Mouse (Mus musculus): Measurements from ENCODE around the gene Tigar.

The Tigar gene

GRCm38 (mm10) chr6:127081820-127082219, 27.5 kb downstream of the Tigar start:
- no peak for DNase-seq (ENCODE audit: low spot score in 2 of 2)

- peak in 1 of 2 experiments; percentile 36 for DNase-seq (ENCODE audit: low spot score in 2 of 2)
Observed at GRCm38 (mm10) chr6:127079867-127080731, 29.3 kb downstream of the Tigar start.

GRCm38 (mm10) chr6:127072817-127073216, 36.5 kb downstream of the Tigar start, which contains the start of gene Fgf23:
Gene Fgf23 (plus strand): TSS chr6:127072902.
- DNase-seq (ENCODE audit: low spot score in 2 of 2), result no peak

DNA sequence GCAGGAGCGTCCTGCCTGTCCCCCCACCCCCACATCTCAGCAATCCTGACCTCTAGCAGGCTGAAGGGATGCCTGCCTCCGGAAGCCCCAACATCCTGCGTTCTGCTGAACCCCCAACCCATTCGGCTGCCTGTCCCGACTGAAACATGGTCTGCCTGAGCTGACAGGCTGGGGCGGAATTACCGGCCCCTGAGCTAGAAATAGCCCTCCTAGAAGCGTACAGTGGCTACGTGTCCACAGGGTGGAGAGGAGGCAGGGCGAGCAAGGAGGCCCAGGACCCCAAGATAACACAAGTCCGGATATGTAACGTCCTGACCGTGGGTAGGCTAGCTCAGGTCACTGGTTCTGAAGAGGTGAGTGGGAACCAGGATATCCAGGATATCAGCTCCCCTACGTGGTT, 44.5 kb downstream of the Tigar start:
- DNase-seq (ENCODE audit: low spot score in 2 of 2), result no peak

GRCm38 (mm10) chr6:127063915-127064314, 45.4 kb downstream of the Tigar start:
- no peak for DNase-seq (ENCODE audit: low spot score in 2 of 2)

DNA sequence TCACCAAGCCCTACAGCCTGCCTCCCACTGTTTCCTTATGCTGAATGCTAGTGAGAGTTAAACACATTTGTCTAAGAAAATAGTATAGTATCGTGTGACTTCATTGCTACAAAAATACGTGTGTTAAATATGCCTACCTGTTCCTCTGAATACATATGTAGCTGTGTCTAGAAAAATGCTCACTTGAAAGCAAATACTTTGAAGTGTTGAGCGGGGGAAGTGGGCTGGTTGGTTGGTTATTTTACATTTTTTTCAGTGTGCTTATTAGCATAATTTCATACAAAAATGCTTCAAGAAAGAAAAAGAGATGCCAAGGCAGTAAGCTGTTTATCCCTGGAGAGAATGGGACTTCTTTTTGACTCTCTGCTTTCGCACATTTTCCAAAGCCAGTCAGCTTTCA, 49.4 kb downstream of the Tigar start:
- no peak for DNase-seq (ENCODE audit: low spot score in 2 of 2)

GRCm38 (mm10) chr6:127056990-127057588, 52.3 kb downstream of the Tigar start:
- DNase-seq (ENCODE audit: low spot score in 2 of 2), result peak in 1 of 2 experiments; percentile 26

GRCm38 (mm10) chr6:127050847-127051246, 58.5 kb downstream of the Tigar start:
- DNase-seq (ENCODE audit: low spot score in 2 of 2), result no peak

- DNase-seq (ENCODE audit: low spot score in 2 of 2), result no peak
Observed at GRCm38 (mm10) chr6:127044909-127045308, 64.4 kb downstream of the Tigar start.

Data from urinary bladder, postnatal 36 days (tissue).